Mouse (Mus musculus) midbrain, embryonic 14.5 days (tissue): ENCODE results near the gene 4933406M09Rik. TPM values are rescaled to one million over a fixed set of nuclear protein-coding genes. Genes with fewer than 3 reads are reported as not detected.

ENCODE experiments used
- ATAC-seq: fragments of 200-750 bp; cut with Nextera tagmentation; 2 replicates; pipeline ENCODE4 v1.8.0; 2017; ENCODE audit warnings: moderate number of reproducible peaks, moderate library complexity; ENCODE audit not compliant: low FRiP score, low TSS enrichment
- DNase-seq: peaks from one replicate; pipeline ENCODE4 v3.0.0-alpha.2; 2015
- H3K27ac ChIP-seq: fragments of 300-500 bp; sonication (generic); replicated peaks from 2 replicates; pipeline ENCODE4 v1.5.1; 2014; ENCODE audit warnings: mild to moderate bottlenecking, low read depth, low read length, moderate library complexity
- H3K27me3 ChIP-seq: fragments of 300-500 bp; sonication (generic); 2 replicates; pipeline ENCODE4 v1.6.1; 2014; ENCODE audit warnings: low read length, control low read depth, mixed read lengths; ENCODE audit not compliant: control insufficient read depth, insufficient read depth
- H3K36me3 ChIP-seq: fragments of 300-500 bp; sonication (generic); 2 replicates; pipeline ENCODE4 v1.6.1; 2014; ENCODE audit warnings: low read length, control low read depth; ENCODE audit not compliant: control insufficient read depth, insufficient read depth
- H3K4me1 ChIP-seq: fragments of 300-500 bp; sonication (generic); 2 replicates; pipeline ENCODE4 v1.6.1; 2014; ENCODE audit warnings: mild to moderate bottlenecking, antibody characterized with exemption, low read length, control low read depth; ENCODE audit not compliant: control insufficient read depth, insufficient read depth
- H3K4me2 ChIP-seq: fragments of 300-500 bp; sonication (generic); 2 replicates; pipeline ENCODE4 v1.6.1; 2014; ENCODE audit warnings: mild to moderate bottlenecking, low read length, moderate library complexity
- H3K4me3 ChIP-seq: fragments of 300-500 bp; sonication (generic); replicated peaks from 2 replicates; pipeline ENCODE4 v1.5.1; 2014; ENCODE audit warnings: low read depth, low read length
- H3K9ac ChIP-seq: fragments of 300-500 bp; sonication (generic); replicated peaks from 2 replicates; pipeline ENCODE4 v1.6.1; 2014; ENCODE audit warnings: mild to moderate bottlenecking, low read length, moderate library complexity
- H3K9me3 ChIP-seq: fragments of 300-500 bp; sonication (generic); 2 replicates; pipeline ENCODE4 v1.6.1; 2016; ENCODE audit warnings: low read length, control low read depth, mixed read lengths; ENCODE audit not compliant: control insufficient read depth
- WGBS: fragments of 180-500 bp; shearing (Covaris S2); extraction: QIAGEN DNeasy Blood & Tissue Kit; methylation state at CpG from one replicate; pipeline ENCODE4 v1.1.7; 2014; 5-methylcytosine and 5-hydroxymethylcytosine counted together
- polyA plus RNA-seq: library from polyadenylated mRNA; unstranded; fragments of >200 nt; fragmentation: Nextera tagmentation; extraction: Ambion mirVana; gene quantifications from 2 replicates; pipeline ENCODE4 v1.2.1, GENCODE M21; 2014

Gene 4933406M09Rik
- not detected in 2 replicates for polyA plus RNA-seq

GRCm38 (mm10) chr1:134385666-134386065, at the start of gene 4933406M09Rik:
4933406M09Rik (plus strand) TSS chr1:134385940.
- no peaks in the 10 kb centered on the region for H3K4me1 ChIP-seq
- no peak for DNase-seq
- H3K4me3 ChIP-seq = no peak within 1 kb of the TSS
- no peak within 1 kb of the TSS for H3K9ac ChIP-seq
- H3K9me3 ChIP-seq = no peaks in the 10 kb centered on the region
- H3K36me3 ChIP-seq = no peaks in the 10 kb centered on the region
- WGBS = 90% methylated on average over 1 of the region's 1 CpGs
- H3K4me2 ChIP-seq = no peak within 1 kb of the TSS
- no peak within 1 kb of the TSS for H3K27ac ChIP-seq
- no peaks in the 10 kb centered on the region for H3K27me3 ChIP-seq
- no peak for ATAC-seq

GRCm38 (mm10) chr1:134336958-134337710, 48.6 kb upstream of the 4933406M09Rik start:
- Histone ChIP-seq H3K36me3 (no peaks in the 10 kb centered on the region), H3K4me1 (0 out of 2 replicates have a peak, but pooled peaks cover 4% of the 10 kb centered on the region), H3K4me3 (no peak overlapping the region), H3K9ac (no peak overlapping the region), H3K9me3 (no peaks in the 10 kb centered on the region), H3K4me2 (no peak overlapping the region), H3K27me3 (no peaks in the 10 kb centered on the region), H3K27ac (no peak overlapping the region)
- 89% methylated on average over 11 of the region's 11 CpGs for WGBS
- ATAC-seq (no peak), DNase-seq (no peak)

DNA sequence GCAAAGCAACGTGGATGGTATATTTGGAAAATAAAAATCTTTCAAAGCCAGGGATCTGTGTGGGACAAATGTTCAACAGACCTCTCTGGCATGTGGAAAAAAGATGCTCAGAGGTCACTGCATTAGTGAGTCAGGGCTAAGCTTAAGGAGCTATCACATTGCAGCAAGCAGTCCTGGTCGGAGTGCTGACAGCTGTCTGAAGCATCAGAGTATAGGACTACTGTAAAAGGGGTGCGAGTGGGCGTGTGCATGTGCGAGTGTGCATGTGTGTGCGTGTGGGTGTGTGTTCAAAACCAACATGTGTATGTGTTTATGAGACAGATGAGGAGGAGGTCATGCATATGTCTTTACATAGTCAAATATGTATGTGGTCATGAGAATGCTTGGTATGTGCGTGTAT, 46.6 kb upstream of the 4933406M09Rik start:
- no peak overlapping the region for H3K9ac ChIP-seq
- ATAC-seq (no peak), DNase-seq (no peak)
- no peak overlapping the region for H3K27ac ChIP-seq
- H3K27me3 ChIP-seq = no peaks in the 10 kb centered on the region
- 96% methylated on average over 7 of the region's 7 CpGs for WGBS
- H3K36me3 ChIP-seq = no peaks in the 10 kb centered on the region
- no peak overlapping the region for H3K4me2 ChIP-seq
- H3K4me3 ChIP-seq = no peak overlapping the region
- no peaks in the 10 kb centered on the region for H3K9me3 ChIP-seq
- H3K4me1 ChIP-seq = no peaks in the 10 kb centered on the region

GRCm38 (mm10) chr1:134339757-134340619, 45.8 kb upstream of the 4933406M09Rik start:
- Histone ChIP-seq H3K27ac (no peak overlapping the region), H3K4me3 (no peak overlapping the region), H3K36me3 (no peaks in the 10 kb centered on the region), H3K27me3 (no peaks in the 10 kb centered on the region), H3K4me1 (no peaks in the 10 kb centered on the region), H3K4me2 (no peak overlapping the region), H3K9ac (no peak overlapping the region), H3K9me3 (no peaks in the 10 kb centered on the region)
- no peak for ATAC-seq
- DNase-seq = no peak
- WGBS = 94% methylated on average over 18 of the region's 18 CpGs

GRCm38 (mm10) chr1:134341641-134342277, 44.0 kb upstream of the 4933406M09Rik start:
- H3K27me3 ChIP-seq = no peaks in the 10 kb centered on the region
- no peak overlapping the region for H3K9ac ChIP-seq
- DNase-seq (no peak), ATAC-seq (no peak)
- H3K4me2 ChIP-seq = no peak overlapping the region
- H3K9me3 ChIP-seq = no peaks in the 10 kb centered on the region
- H3K4me1 ChIP-seq = no peaks in the 10 kb centered on the region
- WGBS = 76% methylated on average over 5 of the region's 5 CpGs
- H3K27ac ChIP-seq = no peak overlapping the region
- peaks cover 12% of the 10 kb centered on the region for H3K36me3 ChIP-seq
- no peak overlapping the region for H3K4me3 ChIP-seq

DNA sequence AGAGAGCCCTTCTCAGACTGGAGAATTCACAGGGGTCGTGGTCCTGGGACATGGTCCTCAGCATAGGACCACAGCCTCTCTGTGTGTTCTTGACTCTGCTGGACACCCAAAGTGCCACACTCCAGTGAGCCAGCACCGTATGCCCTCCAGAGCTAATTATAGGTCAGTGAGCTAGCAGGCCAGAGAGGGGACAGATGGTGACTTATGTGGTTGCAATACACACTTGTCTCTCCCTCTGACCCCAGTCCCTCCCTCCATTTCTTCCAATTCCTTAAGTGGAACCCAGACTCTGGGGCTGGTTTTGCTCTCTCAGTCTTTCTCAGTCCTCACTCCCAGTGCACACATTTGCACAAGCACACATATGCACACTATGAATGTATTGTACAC, 43.5 kb upstream of the 4933406M09Rik start:
- Histone ChIP-seq H3K9me3 (no peaks in the 10 kb centered on the region), H3K4me2 (no peak overlapping the region), H3K27ac (no peak overlapping the region), H3K9ac (no peak overlapping the region), H3K27me3 (no peaks in the 10 kb centered on the region), H3K36me3 (peaks cover 17% of the 10 kb centered on the region), H3K4me3 (no peak overlapping the region), H3K4me1 (no peaks in the 10 kb centered on the region)
- DNase-seq (no peak), ATAC-seq (no peak)
- WGBS = 68% methylated on average over 2 of the region's 2 CpGs

DNA sequence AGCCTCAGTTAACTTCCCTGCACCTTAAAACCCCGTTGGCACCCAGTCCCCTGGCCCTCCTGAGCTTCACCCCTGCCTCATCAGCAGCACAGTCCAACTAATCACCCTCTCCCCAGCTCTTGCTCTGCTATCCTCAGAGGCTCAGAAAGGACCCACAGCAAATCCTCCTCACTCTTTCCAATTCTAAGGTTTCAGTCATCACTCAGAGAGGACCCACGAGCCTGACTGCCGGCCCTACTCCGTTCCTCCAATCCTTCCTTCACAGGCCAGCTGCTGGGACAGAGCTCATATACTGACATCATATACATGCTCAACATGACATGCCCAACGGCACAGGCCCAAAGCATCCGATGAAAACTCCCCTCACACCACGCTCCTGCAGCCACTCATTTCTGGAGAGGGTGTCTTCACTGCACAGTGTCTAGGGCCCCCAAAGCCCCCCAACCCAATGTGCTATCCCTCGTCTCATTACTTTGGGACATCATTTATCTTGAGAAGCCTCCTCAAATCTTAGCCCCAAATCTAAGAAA, 42.9 kb upstream of the 4933406M09Rik start:
- Histone ChIP-seq H3K27ac (no peak overlapping the region), H3K4me1 (no peaks in the 10 kb centered on the region), H3K9me3 (no peaks in the 10 kb centered on the region), H3K9ac (no peak overlapping the region), H3K27me3 (no peaks in the 10 kb centered on the region), H3K4me3 (no peak overlapping the region), H3K36me3 (peaks cover 23% of the 10 kb centered on the region), H3K4me2 (no peak overlapping the region)
- ATAC-seq (no peak), DNase-seq (no peak)
- 76% methylated on average over 8 of the region's 8 CpGs for WGBS

DNA sequence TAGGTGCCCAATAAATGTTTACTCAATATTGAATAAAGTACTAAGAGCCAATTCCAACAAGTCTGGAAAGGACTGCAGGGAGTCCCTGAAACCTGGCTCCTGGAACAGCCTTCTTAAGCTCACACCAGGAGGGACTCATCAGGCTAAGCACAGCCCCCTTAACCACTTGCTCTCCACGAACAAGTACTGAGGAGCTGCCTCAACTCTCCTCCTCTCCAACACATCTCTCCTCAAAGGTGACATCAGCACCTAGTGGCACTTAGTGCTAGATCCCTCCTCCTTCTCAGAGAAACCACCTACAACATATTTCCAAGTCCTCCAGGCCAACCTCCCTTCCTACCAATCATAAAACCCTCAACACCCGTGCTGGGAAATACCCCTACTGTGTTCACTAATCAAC, 42.2 kb upstream of the 4933406M09Rik start:
- Histone ChIP-seq H3K36me3 (peaks cover 25% of the 10 kb centered on the region), H3K4me1 (no peaks in the 10 kb centered on the region), H3K9ac (peak overlapping the region; percentile 60), H3K27me3 (no peaks in the 10 kb centered on the region), H3K4me3 (peak overlapping the region; percentile 47), H3K9me3 (no peaks in the 10 kb centered on the region), H3K27ac (no peak overlapping the region), H3K4me2 (peak overlapping the region; percentile 76)
- ATAC-seq (0 out of 2 replicates have a peak, but pooled peaks have one; percentile 9), DNase-seq (peak; percentile 21)
- 2% methylated on average over 2 of the region's 2 CpGs for WGBS
